Mouse (Mus musculus) T-cell, adult 66 days (primary cell): Measurements from ENCODE around the gene Krt27. TPM values are rescaled to one million over a fixed set of nuclear protein-coding genes. Genes with fewer than 3 reads are reported as not detected.

Experiments
- total RNA-seq, 2 experiments: library from RNA; stranded (reverse); gene quantifications; 3 replicates in 1 of 2; 4 replicates in 1 of 2; pipeline ENCODE4 v1.2.4; 2023

Krt27 gene
- total RNA-seq, result not detected

GRCm38 (mm10) chr11:99351004-99351403 is at the start of gene Krt27:
Gene Krt27 (minus strand): TSS chr11:99351104.

GRCm38 (mm10) chr11:99389264-99389663 is 38.4 kb upstream of the Krt27 start, which contains the start of gene Krt10:
Gene Krt10 (minus strand): TSS chr11:99389364.

DNA sequence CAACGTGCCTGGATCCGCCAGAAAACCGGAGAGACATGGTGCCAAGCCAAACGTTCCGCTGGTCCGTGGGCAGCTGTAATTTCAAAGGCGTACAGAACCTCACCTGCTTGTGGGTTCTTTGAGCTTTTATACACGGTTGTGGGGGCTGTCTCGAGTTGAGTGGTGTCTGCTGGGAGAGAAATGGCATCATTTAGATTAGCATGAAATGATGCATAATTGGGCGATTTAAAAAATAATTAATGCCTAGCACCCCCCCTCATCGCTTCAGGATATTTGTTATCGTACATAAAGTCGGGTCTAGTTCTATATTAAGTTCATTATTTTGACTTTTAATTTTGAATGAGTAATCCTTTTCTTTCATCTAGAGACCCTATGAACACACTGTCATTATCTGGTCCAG is 23.9 kb upstream of the Krt27 start, which contains the start of gene Krt28:
Gene Krt28 (minus strand): TSS at position 101 of the 400 bp plus-strand sequence.

DNA sequence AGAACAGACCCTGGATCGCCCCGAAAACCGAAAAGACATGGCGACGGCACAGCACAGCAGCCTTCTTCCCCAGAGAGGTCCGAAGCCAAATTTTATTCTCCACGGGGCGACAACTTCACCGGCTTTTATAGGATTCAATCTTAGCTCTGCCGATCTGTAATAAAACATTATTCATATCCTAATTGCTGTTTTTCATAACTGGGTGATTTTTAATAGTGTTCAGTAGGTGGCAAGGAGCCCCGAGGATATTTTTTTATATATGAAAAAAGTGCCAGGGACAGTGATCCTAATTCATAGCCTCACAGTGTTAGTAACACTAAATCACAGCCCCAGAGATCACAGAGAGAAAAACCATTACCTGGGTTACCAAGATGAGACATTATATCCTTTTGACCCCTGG is 13.0 kb downstream of the Krt27 start, which contains the start of gene Krt26:
Gene Krt26 (minus strand): TSS at position 101 of the 400 bp plus-strand sequence.

GRCm38 (mm10) chr11:99322851-99323250 is 28.1 kb downstream of the Krt27 start, which contains the start of gene Krt25:
Gene Krt25 (minus strand): TSS chr11:99322951.

Other genes starting within 250 kb of the Krt27 start
- gene Ccr7, start 196.0 kb downstream of the Krt27 start, total RNA-seq, result 100 to 1,000 TPM; 516 to 541 TPM
- 100 to 1,000 TPM; 147 to 153 TPM for gene Smarce1, start 120.1 kb downstream of the Krt27 start, total RNA-seq
- gene Krt222, start 107.0 kb downstream of the Krt27 start, total RNA-seq, result not detected
- gene Krt24, start 65.8 kb downstream of the Krt27 start, total RNA-seq, result not detected
- gene Krt25, start 28.2 kb downstream of the Krt27 start, total RNA-seq, result not detected
- not detected for gene Krt26, start 13.1 kb downstream of the Krt27 start, total RNA-seq
- not detected for gene Krt28, start 23.8 kb upstream of the Krt27 start, total RNA-seq
- gene Krt10, start 38.3 kb upstream of the Krt27 start, total RNA-seq, result 1 to 10 TPM; 4.7 to 5.7 TPM
- not detected for gene Krt12, start 71.2 kb upstream of the Krt27 start, total RNA-seq
- not detected for gene Krt20, start 87.0 kb upstream of the Krt27 start, total RNA-seq
- not detected for gene Krt23, start 142.0 kb upstream of the Krt27 start, total RNA-seq
- gene Krt39, start 170.2 kb upstream of the Krt27 start, total RNA-seq, result not detected
- not detected for gene Krt40, start 192.1 kb upstream of the Krt27 start, total RNA-seq
- gene Krtap3-3, start 199.8 kb upstream of the Krt27 start, total RNA-seq, result not detected
- not detected for gene Krtap3-2, start 205.7 kb upstream of the Krt27 start, total RNA-seq
- not detected for gene Gm11939, start 208.4 kb upstream of the Krt27 start, total RNA-seq
- not detected for gene Krtap3-1, start 215.5 kb upstream of the Krt27 start, total RNA-seq
- gene Krtap1-5, start 229.9 kb upstream of the Krt27 start, total RNA-seq, result not detected
- gene Krtap1-4, start 232.6 kb upstream of the Krt27 start, total RNA-seq, result not detected
- gene Krtap1-3, start 240.2 kb upstream of the Krt27 start, total RNA-seq, result not detected
- gene Krtap9-3, start 247.0 kb upstream of the Krt27 start, total RNA-seq, result not detected